Mouse (Mus musculus) lung, postnatal 36 days (tissue): Measurements from ENCODE around the gene Gm10401.
A peak's percentile ranks its signal among the peaks of the same experiment; 100 is the strongest.
"Not testable (repeated sequence)": the region's sequence is repeated elsewhere in the genome, so short reads cannot be mapped to it uniquely, and the experiment has no call there.

Source experiments
- DNase-seq: peaks from one replicate; pipeline ENCODE4 v3.0.0; 2022; ENCODE audit warnings: mixed read lengths

Gm10401 gene

GRCm38 (mm10) chr5:115117467-115117866 lies 19.4 kb upstream of the Gm10401 start:
- no peak for DNase-seq

DNA sequence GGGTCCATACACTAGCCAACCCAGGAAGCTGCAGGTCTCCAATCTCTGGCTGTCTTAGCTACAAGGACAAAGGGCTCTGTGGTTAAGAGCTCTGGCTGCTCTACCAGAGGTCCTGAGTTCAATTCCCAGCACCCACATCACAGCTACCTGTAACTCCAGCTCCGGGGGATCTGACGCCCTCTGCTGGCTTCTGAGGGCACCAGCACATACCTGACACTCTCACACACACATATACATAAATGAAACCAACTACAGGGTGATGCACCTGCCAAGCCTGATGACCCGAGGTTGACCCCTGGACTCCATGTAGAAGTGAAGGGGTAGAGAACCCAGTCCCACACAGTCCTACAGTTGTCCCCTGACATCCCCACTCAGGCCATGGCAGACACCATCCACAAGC lies 18.3 kb upstream of the Gm10401 start:
- no peak for DNase-seq

GRCm38 (mm10) chr5:115114501-115114900 lies 16.4 kb upstream of the Gm10401 start:
- no peak for DNase-seq

GRCm38 (mm10) chr5:115113244-115113643 lies 15.1 kb upstream of the Gm10401 start:
- no peak for DNase-seq

DNA sequence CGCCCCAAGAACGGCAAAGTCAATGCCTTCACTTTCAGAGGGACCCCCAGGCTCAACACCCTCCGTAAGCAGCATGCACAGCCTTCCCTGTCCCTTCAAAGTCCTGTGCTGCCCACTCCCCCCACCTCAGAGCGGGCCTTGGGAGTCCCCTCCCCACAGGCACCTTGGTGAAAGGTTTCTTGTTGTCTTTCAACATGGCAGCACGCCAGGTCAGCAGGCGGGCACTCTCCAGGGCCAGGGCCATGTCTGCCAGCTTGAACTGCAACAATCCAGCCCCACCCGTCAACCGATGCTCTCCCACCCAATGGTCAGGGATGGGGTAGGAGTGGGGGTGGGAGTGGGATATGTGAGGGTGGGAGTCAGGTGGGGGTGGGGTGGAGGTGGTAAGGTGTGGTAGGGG lies 13.1 kb upstream of the Gm10401 start:
- no peak for DNase-seq

- DNase-seq: not testable (repeated sequence)
Observed at GRCm38 (mm10) chr5:115103253-115103652, 5.2 kb upstream of the Gm10401 start.

GRCm38 (mm10) chr5:115102231-115102630 lies 4.1 kb upstream of the Gm10401 start:
- no peak for DNase-seq

GRCm38 (mm10) chr5:115100473-115100872 lies 2.4 kb upstream of the Gm10401 start:
- DNase-seq: no peak

DNA sequence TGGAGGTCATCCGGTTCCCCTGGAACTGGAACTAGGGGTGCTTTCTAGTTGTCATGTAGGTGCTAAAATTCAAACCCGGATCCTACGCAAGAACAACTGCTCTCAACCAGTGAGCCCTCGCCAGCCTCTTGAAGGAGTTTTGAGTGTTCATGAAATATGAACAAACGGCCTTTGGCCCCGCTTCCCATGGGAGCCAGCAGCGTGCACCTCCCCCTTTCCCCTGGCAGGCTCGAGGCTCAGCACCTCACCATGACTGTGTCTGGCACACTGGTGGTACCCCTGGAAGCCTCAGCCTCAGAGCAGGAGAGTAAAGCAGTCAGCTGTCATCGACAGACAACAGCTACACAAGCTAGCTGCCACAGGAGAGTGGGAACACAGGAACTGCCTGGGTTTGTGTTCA lies 1.9 kb upstream of the Gm10401 start:
- peak; percentile 58 for DNase-seq

DNA sequence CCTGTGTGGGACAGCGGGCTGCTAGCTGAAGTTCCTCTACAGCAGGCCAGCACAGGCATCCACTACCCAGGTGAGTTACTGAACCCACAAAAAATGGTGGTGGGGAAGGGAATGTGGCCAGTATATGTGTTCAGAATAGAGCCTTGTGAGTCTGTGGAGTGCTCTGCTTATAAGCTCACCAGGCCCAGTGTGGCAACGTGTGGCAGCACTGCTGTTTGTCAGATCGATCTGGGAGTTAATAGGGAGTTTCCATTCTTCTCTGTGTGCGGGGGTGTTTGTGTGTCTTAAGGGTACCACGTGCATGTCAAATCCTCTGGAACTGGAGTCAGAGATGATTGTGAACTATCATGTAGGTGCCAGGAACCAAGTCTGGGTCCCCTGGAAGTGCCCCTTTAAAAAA lies 1.4 kb upstream of the Gm10401 start:
- no peak for DNase-seq

DNA sequence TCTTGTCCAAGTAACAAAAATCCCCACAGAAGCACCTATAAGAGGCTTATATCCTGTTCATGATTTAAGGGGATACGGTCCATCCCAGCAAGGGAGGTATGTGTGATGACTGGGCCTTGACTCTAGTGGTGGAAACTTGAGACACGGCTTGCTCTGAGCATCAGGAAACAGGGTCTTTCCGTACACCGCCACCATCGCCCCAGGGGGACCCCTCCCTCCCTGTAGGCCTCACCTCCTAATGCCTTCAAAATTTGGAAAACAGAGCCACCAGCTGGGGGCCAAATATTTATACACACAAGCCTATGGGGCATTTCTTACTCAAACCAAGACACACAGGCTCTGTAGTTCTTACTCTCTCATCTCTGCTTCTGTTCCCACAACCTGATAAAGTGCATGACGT lies 6.3 kb downstream of the Gm10401 start:
- no peak for DNase-seq

DNA sequence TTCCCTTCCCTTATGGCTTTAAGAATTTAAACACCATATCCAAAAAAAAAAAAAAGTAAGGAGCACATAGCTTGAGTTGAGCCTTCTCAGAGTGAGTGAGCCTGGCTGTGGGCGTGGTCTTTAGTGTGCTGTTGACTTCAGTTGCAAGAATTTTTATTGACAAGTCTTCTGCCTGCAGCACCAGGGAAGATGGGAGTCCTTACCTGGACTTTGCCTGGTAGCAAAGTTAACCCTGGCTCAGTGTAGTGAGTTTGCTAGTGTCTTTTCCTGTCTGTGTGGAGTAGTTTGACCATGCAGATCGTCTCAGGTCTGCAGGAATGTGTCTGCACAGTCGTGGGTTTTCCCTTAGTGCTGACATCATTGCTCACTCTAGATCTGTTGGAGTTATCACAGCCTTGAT lies 7.1 kb downstream of the Gm10401 start:
- DNase-seq: no peak

- no peak for DNase-seq
Observed at GRCm38 (mm10) chr5:115089592-115090268, 8.4 kb downstream of the Gm10401 start.

DNA sequence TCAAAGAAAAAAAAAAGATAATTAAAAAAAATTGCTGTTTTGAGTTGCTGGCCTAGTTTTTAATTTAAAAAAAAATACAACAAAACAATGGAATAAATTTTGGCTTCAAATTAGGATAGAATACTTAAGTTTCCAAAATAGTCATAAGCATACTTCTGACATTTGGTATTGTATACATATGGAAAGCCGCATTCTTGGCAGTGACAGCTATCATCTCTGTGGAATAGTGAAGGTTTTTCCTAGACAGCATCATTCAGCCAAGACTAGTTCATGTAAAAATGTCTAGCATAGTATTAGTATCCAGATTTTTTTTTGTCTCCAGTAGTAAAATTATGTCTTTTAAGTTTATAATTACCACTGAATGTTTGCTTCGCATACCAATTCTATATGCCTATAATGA lies 12.4 kb downstream of the Gm10401 start:
- no peak for DNase-seq

- no peak for DNase-seq
Observed at GRCm38 (mm10) chr5:115083492-115083891, 14.6 kb downstream of the Gm10401 start.

DNA sequence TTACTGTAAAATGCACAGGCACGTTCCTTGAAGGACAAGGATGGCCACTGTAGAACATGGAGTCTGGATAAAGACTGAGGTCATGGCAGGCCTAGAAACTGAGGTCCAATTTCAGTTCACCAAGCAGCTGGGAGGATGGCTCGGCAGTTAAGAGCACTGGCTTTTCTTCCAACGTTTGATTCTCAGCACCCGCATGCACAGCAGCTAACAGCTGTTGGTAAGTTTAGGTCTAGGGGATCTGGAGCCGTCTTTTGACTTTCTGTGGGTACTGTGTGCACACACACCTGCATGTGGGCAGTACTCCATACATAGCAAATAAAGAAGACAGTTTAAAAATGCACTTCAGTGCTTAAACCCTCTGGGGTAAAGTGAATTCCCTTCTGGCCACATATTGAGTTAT lies 16.5 kb downstream of the Gm10401 start:
- DNase-seq: no peak

DNA sequence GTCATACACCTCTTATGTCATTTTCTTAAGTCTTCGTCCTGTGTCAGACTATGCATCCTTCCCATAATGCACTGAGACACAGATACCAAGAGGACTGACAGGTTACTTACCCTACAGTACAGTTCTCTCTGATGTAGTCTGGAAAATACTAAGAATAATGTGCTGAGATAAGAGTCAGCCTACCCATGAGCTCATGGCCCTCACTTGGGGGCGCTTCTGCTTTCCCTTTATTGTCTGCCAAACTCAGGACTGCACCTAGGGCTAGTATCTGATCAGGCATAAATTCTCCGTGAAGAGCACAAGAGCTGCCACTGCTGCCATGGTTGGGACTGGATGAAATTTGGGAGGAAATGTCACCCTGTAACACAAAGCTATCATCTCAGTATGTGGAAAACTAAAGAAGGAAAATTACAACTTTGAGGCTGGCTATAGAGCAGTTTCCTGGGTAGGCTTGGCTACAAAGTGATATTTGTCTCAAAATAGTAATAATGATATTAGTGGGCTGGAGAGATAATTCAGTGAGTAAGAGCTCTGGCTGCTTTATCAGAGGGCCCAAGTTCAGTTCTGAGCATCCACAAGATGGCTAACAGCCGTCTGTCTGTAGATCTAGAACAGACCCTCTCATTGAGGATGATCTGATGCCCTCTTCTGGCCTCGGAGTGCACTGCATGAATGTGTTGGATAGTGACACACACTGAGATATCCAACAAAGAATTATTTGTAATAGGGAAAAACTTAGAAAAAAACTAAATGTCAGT lies 21.8 kb downstream of the Gm10401 start:
- DNase-seq: peak; percentile 88

GRCm38 (mm10) chr5:115074749-115075148 lies 23.3 kb downstream of the Gm10401 start:
- DNase-seq: no peak

- not testable (repeated sequence) for DNase-seq
Observed at GRCm38 (mm10) chr5:115073306-115073705, 24.8 kb downstream of the Gm10401 start.

GRCm38 (mm10) chr5:115072143-115072542 lies 26.0 kb downstream of the Gm10401 start:
- peak; percentile 74 for DNase-seq

DNA sequence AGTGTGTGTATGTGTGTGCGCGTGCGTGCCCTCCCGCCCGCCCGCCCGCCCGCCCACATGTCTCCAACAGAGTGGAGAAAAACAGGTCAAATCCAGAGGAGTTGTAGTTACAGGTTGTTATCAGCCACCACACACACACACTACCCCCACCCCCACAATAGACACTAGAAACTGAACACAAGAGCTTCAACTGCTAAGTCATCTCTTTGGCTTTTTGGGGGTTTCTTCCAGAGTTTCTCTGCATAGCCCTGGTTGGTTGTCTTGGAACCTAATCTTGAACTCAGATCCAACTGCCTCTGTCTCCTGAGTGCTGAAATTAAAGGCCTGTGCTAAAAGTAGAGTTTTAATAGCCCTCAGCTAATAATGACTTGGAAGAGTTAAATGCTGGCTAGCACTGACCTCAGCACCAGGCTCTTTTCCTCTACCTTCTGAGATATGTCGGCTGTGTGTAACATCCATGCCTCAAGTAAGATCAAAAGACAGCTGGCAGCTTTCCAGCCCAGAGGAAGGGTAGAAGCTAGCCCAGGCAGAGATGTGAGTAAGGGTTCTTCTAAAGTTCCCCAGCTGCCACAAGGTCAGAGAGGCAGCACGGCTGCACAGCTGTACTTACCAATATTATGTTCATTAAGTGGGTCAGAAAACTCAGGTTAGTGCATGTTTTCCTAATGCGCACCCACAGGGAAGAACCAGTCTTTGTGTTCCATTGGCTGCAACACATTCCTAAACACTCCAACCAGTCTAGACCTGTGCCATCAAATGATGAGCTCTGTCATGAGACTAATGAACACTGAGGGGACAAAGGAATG lies 26.8 kb downstream of the Gm10401 start:
- DNase-seq: no peak

DNA sequence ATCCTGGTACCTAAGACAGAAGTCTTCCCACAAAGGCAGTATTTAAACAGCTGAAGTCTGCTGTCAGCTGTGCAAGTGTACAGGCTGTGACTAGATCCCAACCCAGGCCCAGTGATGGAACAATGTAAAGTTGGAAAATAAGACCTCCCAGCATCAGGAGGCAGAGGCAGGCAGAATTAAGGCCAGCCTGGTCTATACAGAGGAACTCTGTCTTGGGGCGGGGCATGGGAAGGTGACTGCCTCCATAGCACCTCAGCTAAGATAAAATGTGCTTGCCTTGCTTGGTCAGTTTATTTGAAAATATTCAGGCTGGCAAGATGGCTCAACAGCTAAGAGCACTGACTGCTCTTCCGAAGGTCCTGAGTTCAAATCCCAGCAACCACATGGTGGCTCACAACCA lies 27.6 kb downstream of the Gm10401 start:
- DNase-seq: no peak

- no peak for DNase-seq
Observed at GRCm38 (mm10) chr5:115069611-115070010, 28.5 kb downstream of the Gm10401 start.
